ENCODE assay signal across 18 mouse cellular contexts in genomic region chr2:124599014-124599413, GRCm38 (mm10).
DNase-seq lines count a peak whose midpoint lies in the region; ATAC-seq lines count a peak whose summit lies in the region.
"Had no signal": no experiment of that assay in that cellular context is flagged by ENCODE, and none has a peak within 500 bp of the region (broad histone marks: within the 10 kb centered on the region; RNA-seq: fewer than 3 reads in every experiment).

No protein-coding gene starts in this region.

- intact Hi-C loops in heart, postnatal 36 days (cut with DNase I) = no loop called here

- peak; percentile 72 for ATAC-seq in megakaryocyte, adult 5-6 weeks (ENCODE audit: poor library complexity, severe bottlenecking)
- ATAC-seq in frontal cortex, adult (ENCODE audit: low TSS enrichment) = no peak
- ATAC-seq: forebrain, embryonic 15.5 days had no signal

- peak; percentile 89 for DNase-seq in heart, adult 11 months
- no peak for DNase-seq in heart, postnatal 36 days
- peak; percentile 11 for DNase-seq in fat pad, adult 2 months (ENCODE audit: extremely low read depth, low read depth, low spot score)
- DNase-seq in right cerebral cortex, postnatal 25 days = no peak
- DNase-seq in spleen, adult 12 weeks (ENCODE audit: low spot score) = no peak
- DNase-seq: adrenal gland, postnatal 25 days; cerebellum, adult 11-12 months; cerebellum, postnatal 10 days; gastrocnemius, postnatal 10 days; kidney, adult 2 months; kidney, postnatal 36 days; lung, postnatal 36 days; midbrain, embryonic 14.5 days; retina, postnatal 1 day; right cerebral cortex, postnatal 14 days had no signal

Comparison
In these comparisons a context has a peak if more than half of its experiments do, and no peak if none do; other contexts are left out.
1. DNase-seq: peak in heart, adult 11 months (single experiment) and fat pad, adult 2 months (single experiment); none in heart, postnatal 36 days (0 of 2), right cerebral cortex, postnatal 25 days (single experiment) and spleen, adult 12 weeks (single experiment).